Mouse (Mus musculus) CH12.LX (cell line): Measurements from ENCODE around the gene Tvp23b. TPM values are rescaled to one million over a fixed set of nuclear protein-coding genes. Genes with fewer than 3 reads are reported as not detected.

ENCODE experiments used
- DNase-seq: peaks from one replicate; pipeline ENCODE4 v3.0.0-alpha.2; 2013; ENCODE audit errors: extremely low read depth
- H3K27ac ChIP-seq: 2 replicates; pipeline ENCODE4 v1.5.1; 2012; ENCODE audit warnings: low read depth, mild to moderate bottlenecking, control low read depth, moderate library complexity; ENCODE audit not compliant: insufficient read depth
- H3K27me3 ChIP-seq: replicated peaks from 2 replicates; pipeline ENCODE3; 2012; ENCODE audit warnings: inconsistent platforms
- H3K36me3 ChIP-seq, 2 experiments: replicated peaks in 1 of 2; 2 replicates each; pipeline versions ENCODE3 to v1.6.1; 2012; ENCODE audit warnings: inconsistent platforms in 1 of 2, low read length in 1 of 2, mild to moderate bottlenecking in 1 of 2, mixed read lengths in 1 of 2, moderate library complexity in 1 of 2; ENCODE audit not compliant: control insufficient read depth in 1 of 2, insufficient read depth in 1 of 2
- H3K4me1 ChIP-seq, 2 experiments: 2 replicates each; pipeline ENCODE4 v1.6.1; 2012; ENCODE audit warnings: inconsistent platforms in 1 of 2, moderate library complexity in 1 of 2; ENCODE audit not compliant: insufficient read depth in 2 of 2, control insufficient read depth in 1 of 2
- H3K4me2 ChIP-seq: 2 replicates; pipeline ENCODE4 v1.6.1; 2012; ENCODE audit warnings: low read depth, mild to moderate bottlenecking, control low read depth; ENCODE audit not compliant: poor library complexity, insufficient read depth, severe bottlenecking
- H3K4me3 ChIP-seq, 3 experiments: fragments of 150-350 bp in 1 of 3; sonication (generic) in 1 of 3; replicated peaks in 1 of 3; 2 replicates each; pipeline versions ENCODE3 to v1.5.1; 2011 to 2012; ENCODE audit warnings: low read depth in 2 of 3, low read length in 2 of 3, mild to moderate bottlenecking in 2 of 3, moderate library complexity in 2 of 3, control low read depth in 1 of 3, improper control_type of control experiment in 1 of 3, inconsistent platforms in 1 of 3, mixed read lengths in 1 of 3; ENCODE audit not compliant: poor library complexity in 1 of 3
- H3K79me2 ChIP-seq: replicated peaks from 2 replicates; pipeline ENCODE4 v1.6.1; 2012; ENCODE audit warnings: mild to moderate bottlenecking, moderate library complexity; ENCODE audit not compliant: control insufficient read depth, poor library complexity, insufficient read depth, severe bottlenecking; ENCODE audit errors: extremely low read depth
- H3K9ac ChIP-seq: 2 replicates; pipeline ENCODE4 v1.6.1; 2012; ENCODE audit warnings: low read depth, mild to moderate bottlenecking, control low read depth, moderate library complexity; ENCODE audit not compliant: insufficient read depth
- H3K9me3 ChIP-seq: replicated peaks from 2 replicates; pipeline ENCODE3; 2012; ENCODE audit warnings: low read length, inconsistent platforms, mixed read lengths
- CHD1 ChIP-seq: IDR thresholded peaks from 2 replicates; pipeline ENCODE4 v1.6.1; 2012; ENCODE audit warnings: low read depth, low read length, improper control_type of control experiment, inconsistent platforms
- CTCF ChIP-seq, 2 experiments: IDR thresholded peaks in 1 of 2; conservative IDR thresholded peaks in 1 of 2; 2 replicates each; pipeline ENCODE4 v1.5.1; 2011 to 2012; ENCODE audit warnings: low read depth in 2 of 2, low read length in 2 of 2, improper control_type of control experiment in 1 of 2, inconsistent platforms in 1 of 2, mild to moderate bottlenecking in 1 of 2, moderate library complexity in 1 of 2
- ELF1 ChIP-seq: IDR thresholded peaks from 2 replicates; pipeline ENCODE4 v1.6.1; 2014; ENCODE audit warnings: low read depth, mild to moderate bottlenecking, inconsistent platforms, low read length, improper control_type of control experiment
- ETS1 ChIP-seq: conservative IDR thresholded peaks from 2 replicates; pipeline ENCODE4 v1.6.1; 2012; ENCODE audit warnings: low read depth, mild to moderate bottlenecking, inconsistent platforms, low read length, improper control_type of control experiment, moderate library complexity
- GABPA ChIP-seq: IDR thresholded peaks from 2 replicates; pipeline ENCODE4 v1.6.1; 2012; ENCODE audit warnings: low read depth, low read length, improper control_type of control experiment, inconsistent platforms; ENCODE audit not compliant: insufficient replicate concordance
- HCFC1 ChIP-seq: IDR thresholded peaks from 2 replicates; pipeline ENCODE4 v1.6.1; 2012; ENCODE audit warnings: low read depth, mild to moderate bottlenecking, inconsistent platforms, low read length, improper control_type of control experiment
- JUND ChIP-seq: conservative IDR thresholded peaks from 2 replicates; pipeline ENCODE4 v1.6.1; 2011; ENCODE audit warnings: low read depth, low read length, improper control_type of control experiment
- KAT2A ChIP-seq: IDR thresholded peaks from 2 replicates; pipeline ENCODE4 v1.6.1; 2012; ENCODE audit warnings: low read length, improper control_type of control experiment, inconsistent platforms; ENCODE audit not compliant: insufficient replicate concordance
- MAFK ChIP-seq: IDR thresholded peaks from 2 replicates; pipeline ENCODE4 v1.6.1; 2011; ENCODE audit warnings: low read length, improper control_type of control experiment; ENCODE audit not compliant: insufficient replicate concordance
- MAX ChIP-seq: IDR thresholded peaks from 2 replicates; pipeline ENCODE4 v1.6.1; 2011; ENCODE audit warnings: low read length, improper control_type of control experiment
- MAZ ChIP-seq: IDR thresholded peaks from 2 replicates; pipeline ENCODE4 v1.6.1; 2012; ENCODE audit warnings: low read depth, mild to moderate bottlenecking, inconsistent platforms, low read length, improper control_type of control experiment, moderate library complexity
- MXI1 ChIP-seq: IDR thresholded peaks from 2 replicates; pipeline ENCODE4 v1.6.1; 2011; ENCODE audit warnings: mild to moderate bottlenecking, low read depth, low read length, improper control_type of control experiment
- MYC ChIP-seq: IDR thresholded peaks from 2 replicates; pipeline ENCODE4 v1.6.1; 2011; ENCODE audit warnings: low read depth, mild to moderate bottlenecking, improper control_type of control experiment, low read length
- POLR2A ChIP-seq: IDR thresholded peaks from 2 replicates; pipeline ENCODE4 v1.6.1; 2011; ENCODE audit warnings: low read depth, mild to moderate bottlenecking, improper control_type of control experiment, low read length
- POLR2AphosphoS2 ChIP-seq: IDR thresholded peaks from 2 replicates; pipeline ENCODE4 v1.6.1; 2011; ENCODE audit warnings: low read depth, low read length, improper control_type of control experiment
- SIN3A ChIP-seq: IDR thresholded peaks from 2 replicates; pipeline ENCODE4 v1.6.1; 2012; ENCODE audit warnings: low read length, improper control_type of control experiment, inconsistent platforms
- SMC3 ChIP-seq: IDR thresholded peaks from 2 replicates; pipeline ENCODE4 v1.6.1; 2011; ENCODE audit warnings: low read depth, low read length, improper control_type of control experiment
- TCF12 ChIP-seq: IDR thresholded peaks from 2 replicates; pipeline ENCODE4 v1.6.1; 2014; ENCODE audit warnings: low read depth, mild to moderate bottlenecking, inconsistent platforms, low read length, improper control_type of control experiment
- UBTF ChIP-seq: IDR thresholded peaks from 2 replicates; pipeline ENCODE4 v1.6.1; 2012; ENCODE audit warnings: low read depth, mild to moderate bottlenecking, inconsistent platforms, low read length, improper control_type of control experiment, moderate library complexity
- USF1 ChIP-seq: IDR thresholded peaks from 2 replicates; pipeline ENCODE4 v1.6.1; 2014; ENCODE audit warnings: low read depth, mild to moderate bottlenecking, inconsistent platforms, low read length, improper control_type of control experiment
- USF2 ChIP-seq: conservative IDR thresholded peaks from 2 replicates; pipeline ENCODE4 v1.6.1; 2011; ENCODE audit warnings: low read depth, low read length, improper control_type of control experiment
- ZKSCAN1 ChIP-seq: IDR thresholded peaks from 2 replicates; pipeline ENCODE4 v1.6.1; 2012; ENCODE audit warnings: low read depth, inconsistent platforms, low read length, improper control_type of control experiment, borderline replicate concordance
- ZNF384 ChIP-seq: IDR thresholded peaks from 2 replicates; pipeline ENCODE4 v1.6.1; 2012; ENCODE audit warnings: low read depth, low read length, improper control_type of control experiment, inconsistent platforms
- dilution Hi-C: fragments of 300-500 bp; cut with MboI; formaldehyde crosslinking; loops from 2 replicates; pipeline ENCODE4 v1.14.3; 2020; ENCODE audit warnings: low sequenced_read_pairs; ENCODE audit not compliant: extremely low pct_unique_long_range_greater_than_20kb, extremely low pct_ligation_motif_present
- in situ Hi-C: fragments of 300-500 bp; cut with MboI; formaldehyde crosslinking; loops from 3 replicates; pipeline ENCODE4 v1.14.3; 2019; ENCODE audit warnings: low sequenced_read_pairs, low pct_ligation_motif_present, low pct_unique_long_range_greater_than_20kb, mixed read lengths
- polyA plus RNA-seq: library from polyadenylated mRNA; unstranded; fragments of >175 nt; gene quantifications from 2 replicates; pipeline ENCODE4 v1.2.1, GENCODE M21; 2012; ENCODE audit warnings: low read depth; ENCODE audit not compliant: insufficient read length
- total RNA-seq, 2 experiments: library from RNA; depleted of rRNA; stranded (reverse); fragments of 300-350 nt in 1 of 2; fragments of >200 nt in 1 of 2; gene quantifications; 2 replicates each; pipeline ENCODE4 v1.2.3; 2012 to 2014

Tvp23b gene
- total and polyA plus RNA-seq, 3 experiments = 40.9 to 68.7 (median 62.2) TPM

GRCm38 (mm10) chr11:62963292-62963691 lies 84.0 kb downstream of the Tvp23b start (continued):
- no peak; the same call in 1 of the 2 replicates for TF ChIP-seq MXI1
- no peak for TF ChIP-seq CTCF (conservative IDR thresholded peaks at IDR 0.05 in 1 of 2, IDR thresholded peaks at IDR 0.05 in 1 of 2; ENCODE audit: low read depth in 2 of 2, low read length in 2 of 2)
- peak; percentile 66; the same call in 1 of the 2 replicates for TF ChIP-seq TCF12
- no peak for TF ChIP-seq GABPA
- TF ChIP-seq UBTF = peak; percentile 98
- peak; percentile 96 for TF ChIP-seq JUND
- TF ChIP-seq POLR2AphosphoS2 = no peak
- 0 out of 2 replicates have a peak, but pooled peaks have one; percentile 44 for TF ChIP-seq KAT2A
- TF ChIP-seq MYC = peak; percentile 69; the same call in 1 of the 2 replicates
- TF ChIP-seq POLR2A = no peak
- 0 out of 2 replicates have a peak, but pooled peaks have one; percentile 22 for TF ChIP-seq MAX
- TF ChIP-seq ELF1 = peak; percentile 45; the same call in 1 of the 2 replicates
- TF ChIP-seq ZNF384 = peak; percentile 43; the same call in 1 of the 2 replicates
- peak; percentile 19; the same call in 1 of the 2 replicates for TF ChIP-seq SMC3
- no peak for TF ChIP-seq ZKSCAN1
- peak; percentile 65 for TF ChIP-seq MAFK
- TF ChIP-seq CHD1 = no peak; the same call in 1 of the 2 replicates

GRCm38 (mm10) chr11:62966424-62966764 lies 87.1 kb downstream of the Tvp23b start:
- in situ Hi-C loops = no loop called here
- Histone ChIP-seq H3K9me3 (no peaks in the 10 kb centered on the region), H3K4me1 (peaks cover 15 to 17% of the 10 kb centered on the region in 2 experiments), H3K4me3 (no peak overlapping the region), H3K27ac (no peak overlapping the region), H3K9ac (no peak overlapping the region), H3K27me3 (no peaks in the 10 kb centered on the region), H3K4me2 (no peak overlapping the region), H3K79me2 (no peaks in the 10 kb centered on the region), H3K36me3 (no peaks in the 10 kb centered on the region)
- no peak for DNase-seq
- dilution Hi-C loops = no loop called here
- TF ChIP-seq SIN3A = no peak
- no peak for TF ChIP-seq SMC3
- no peak for TF ChIP-seq UBTF
- no peak for TF ChIP-seq CHD1
- no peak for TF ChIP-seq USF2
- TF ChIP-seq USF1 = no peak
- TF ChIP-seq HCFC1 = no peak
- TF ChIP-seq POLR2AphosphoS2 = no peak
- no peak for TF ChIP-seq MAZ
- TF ChIP-seq ETS1 = no peak

Other genes with a start within 250 kb of the Tvp23b start
- 2.9 and 12.6 TPM in 2 replicates for gene Lrrc75a, start 230.9 kb upstream of the Tvp23b start, total RNA-seq (2012; rRNA removed)
- gene Lrrc75a, start 230.9 kb upstream of the Tvp23b start, total RNA-seq (2014; rRNA removed) = 1.3 and 1.6 TPM in 2 replicates
- gene Lrrc75a, start 230.9 kb upstream of the Tvp23b start, polyA plus RNA-seq = 1.8 and 2.7 TPM in 2 replicates
- 47.9 and 60.7 TPM in 2 replicates for gene Mmgt2, start 230.8 kb upstream of the Tvp23b start, total RNA-seq (2012; rRNA removed)
- 41.2 and 49.2 TPM in 2 replicates for gene Mmgt2, start 230.8 kb upstream of the Tvp23b start, total RNA-seq (2014; rRNA removed)
- 61.4 and 65.9 TPM in 2 replicates for gene Mmgt2, start 230.8 kb upstream of the Tvp23b start, polyA plus RNA-seq
- 6.2 and 7.3 TPM in 2 replicates for gene Zfp287, start 147.6 kb upstream of the Tvp23b start, total RNA-seq (2012; rRNA removed)
- gene Zfp287, start 147.6 kb upstream of the Tvp23b start, total RNA-seq (2014; rRNA removed) = 4.6 and 4.8 TPM in 2 replicates
- gene Zfp287, start 147.6 kb upstream of the Tvp23b start, polyA plus RNA-seq = 5.7 TPM in 2 replicates
- gene Gm10428, start 126.4 kb upstream of the Tvp23b start, total RNA-seq (2012; rRNA removed) = not detected in 2 replicates
- gene Gm10428, start 126.4 kb upstream of the Tvp23b start, total RNA-seq (2014; rRNA removed) = not detected in 2 replicates
- gene Gm10428, start 126.4 kb upstream of the Tvp23b start, polyA plus RNA-seq = not detected in 2 replicates
- not detected in 2 replicates for gene Zfp286, start 90.0 kb upstream of the Tvp23b start, total RNA-seq (2012; rRNA removed)
- gene Zfp286, start 90.0 kb upstream of the Tvp23b start, total RNA-seq (2014; rRNA removed) = not detected in 2 replicates
- not detected in 2 replicates for gene Zfp286, start 90.0 kb upstream of the Tvp23b start, polyA plus RNA-seq
- gene Trim16, start 59.2 kb upstream of the Tvp23b start, total RNA-seq (2012; rRNA removed) = not detected in 2 replicates
- not detected in 2 replicates for gene Trim16, start 59.2 kb upstream of the Tvp23b start, total RNA-seq (2014; rRNA removed)
- 0.12 TPM in 1 of 2 replicates, not detected in the other for gene Trim16, start 59.2 kb upstream of the Tvp23b start, polyA plus RNA-seq
- gene Fbxw10, start 32.4 kb upstream of the Tvp23b start, total RNA-seq (2012; rRNA removed) = 0.50 and 0.59 TPM in 2 replicates
- gene Fbxw10, start 32.4 kb upstream of the Tvp23b start, total RNA-seq (2014; rRNA removed) = 0.78 and 0.88 TPM in 2 replicates
- 0.87 and 1.4 TPM in 2 replicates for gene Fbxw10, start 32.4 kb upstream of the Tvp23b start, polyA plus RNA-seq
- gene Cdrt4, start 71.7 kb downstream of the Tvp23b start, total RNA-seq (2012; rRNA removed) = not detected in 2 replicates
- gene Cdrt4, start 71.7 kb downstream of the Tvp23b start, total RNA-seq (2014; rRNA removed) = not detected in 2 replicates
- not detected in 2 replicates for gene Cdrt4, start 71.7 kb downstream of the Tvp23b start, polyA plus RNA-seq
- gene Tekt3, start 182.2 kb downstream of the Tvp23b start, total RNA-seq (2012; rRNA removed) = not detected in 2 replicates
- gene Tekt3, start 182.2 kb downstream of the Tvp23b start, total RNA-seq (2014; rRNA removed) = not detected in 2 replicates
- gene Tekt3, start 182.2 kb downstream of the Tvp23b start, polyA plus RNA-seq = not detected in 2 replicates
- not detected in 2 replicates for gene Pmp22, start 249.5 kb downstream of the Tvp23b start, total RNA-seq (2012; rRNA removed)
- gene Pmp22, start 249.5 kb downstream of the Tvp23b start, total RNA-seq (2014; rRNA removed) = not detected in 2 replicates
- 0.22 TPM in 1 of 2 replicates, not detected in the other for gene Pmp22, start 249.5 kb downstream of the Tvp23b start, polyA plus RNA-seq